Mouse (Mus musculus): ENCODE data around the gene Dedd.

Dedd gene

DNA sequence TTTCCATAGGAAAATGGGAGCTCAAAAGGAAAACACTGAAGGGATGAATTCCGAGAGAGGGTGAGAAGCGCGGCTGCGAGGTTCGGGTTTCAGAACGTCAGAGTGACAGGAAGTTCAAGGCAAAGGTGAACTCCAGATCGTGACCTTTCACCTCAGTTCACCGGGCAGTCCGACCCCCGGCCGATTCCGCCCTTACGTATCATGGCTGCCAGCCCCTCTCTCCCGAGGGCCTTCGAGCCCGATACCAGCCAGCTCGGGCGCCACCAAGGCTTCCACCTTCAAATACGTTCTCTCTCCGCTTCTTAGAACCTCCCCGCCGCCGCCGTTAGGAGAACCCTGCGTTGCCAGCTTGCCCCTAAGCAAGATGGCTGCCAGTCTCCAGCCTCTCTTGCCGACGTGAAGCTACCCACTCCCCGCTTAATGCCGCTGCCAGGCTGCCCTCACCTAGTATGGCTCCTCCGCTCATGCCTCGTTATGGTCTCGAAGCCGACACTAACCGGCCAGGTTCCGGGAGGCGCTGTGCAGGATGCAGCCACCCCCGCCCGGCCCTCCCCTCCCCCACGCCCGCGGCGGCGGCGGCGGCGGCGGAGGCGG, at the start of gene Dedd:
TSS of gene Dedd (plus strand) at position 307 of the 594 bp plus-strand sequence.
- in situ Hi-C loops (cut with MboI; ENCODE audit: low pct_unique_long_range_greater_than_20kb in 1 of 2, low sequenced_read_pairs in 2 of 2, unreplicated experiment in 1 of 2): no loop called here

DNA sequence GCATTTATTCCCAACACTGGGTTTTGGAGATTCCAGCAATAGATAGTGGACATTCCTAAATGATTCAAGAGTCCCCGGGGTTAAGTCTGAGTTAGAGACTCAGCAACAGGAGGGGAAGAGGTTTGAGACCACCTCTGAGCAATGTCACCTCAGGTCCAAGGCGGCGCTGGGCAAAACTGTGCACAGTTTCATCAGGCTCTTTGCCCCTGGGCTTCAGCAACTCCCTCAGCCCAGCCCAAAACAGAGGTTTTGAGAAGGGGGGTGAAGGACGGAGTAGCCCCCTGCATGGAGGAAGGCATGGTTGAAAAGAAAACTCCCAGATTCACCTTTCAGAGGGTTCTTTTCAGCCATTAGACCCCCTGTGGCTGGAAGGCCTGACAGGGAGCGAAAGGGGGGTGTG, 49.2 kb upstream of the Dedd start:
- in situ Hi-C loops (cut with MboI; ENCODE audit: low pct_unique_long_range_greater_than_20kb in 1 of 2, low sequenced_read_pairs in 2 of 2, unreplicated experiment in 1 of 2): no loop called here

DNA sequence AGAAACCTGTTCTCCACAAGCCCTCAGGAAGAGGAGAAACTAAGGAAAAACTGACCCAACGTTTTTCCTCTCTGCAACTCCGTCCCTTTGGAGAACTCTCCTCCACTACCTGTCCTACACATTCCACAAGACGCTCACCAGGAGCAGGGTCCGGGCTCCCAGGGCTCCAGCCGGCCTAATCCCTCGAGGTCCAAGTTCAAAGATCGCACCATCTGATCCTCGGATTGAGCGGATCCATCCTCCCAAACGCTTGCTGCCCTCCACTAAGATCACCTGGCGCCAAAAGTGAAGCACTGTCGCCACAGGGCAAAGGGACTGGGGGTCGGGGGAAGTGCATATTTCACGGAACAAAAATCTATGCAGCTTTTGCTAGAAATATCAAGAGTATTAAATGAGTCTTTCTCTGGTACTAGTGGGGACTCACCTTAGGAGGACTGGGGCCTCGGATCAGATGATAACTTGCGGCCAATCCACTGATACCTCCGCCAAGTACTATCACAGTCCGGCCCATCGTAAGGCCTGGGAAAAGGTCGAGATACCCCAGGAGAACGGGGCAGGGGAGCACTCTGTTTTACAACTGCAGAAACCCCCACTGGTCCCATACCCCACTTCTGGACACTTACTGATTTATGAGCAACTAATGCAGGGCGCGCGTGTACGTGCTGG, 48.6 kb upstream of the Dedd start:
- in situ Hi-C loops (cut with MboI; ENCODE audit: low pct_unique_long_range_greater_than_20kb in 1 of 2, low sequenced_read_pairs in 2 of 2, unreplicated experiment in 1 of 2): no loop called here

DNA sequence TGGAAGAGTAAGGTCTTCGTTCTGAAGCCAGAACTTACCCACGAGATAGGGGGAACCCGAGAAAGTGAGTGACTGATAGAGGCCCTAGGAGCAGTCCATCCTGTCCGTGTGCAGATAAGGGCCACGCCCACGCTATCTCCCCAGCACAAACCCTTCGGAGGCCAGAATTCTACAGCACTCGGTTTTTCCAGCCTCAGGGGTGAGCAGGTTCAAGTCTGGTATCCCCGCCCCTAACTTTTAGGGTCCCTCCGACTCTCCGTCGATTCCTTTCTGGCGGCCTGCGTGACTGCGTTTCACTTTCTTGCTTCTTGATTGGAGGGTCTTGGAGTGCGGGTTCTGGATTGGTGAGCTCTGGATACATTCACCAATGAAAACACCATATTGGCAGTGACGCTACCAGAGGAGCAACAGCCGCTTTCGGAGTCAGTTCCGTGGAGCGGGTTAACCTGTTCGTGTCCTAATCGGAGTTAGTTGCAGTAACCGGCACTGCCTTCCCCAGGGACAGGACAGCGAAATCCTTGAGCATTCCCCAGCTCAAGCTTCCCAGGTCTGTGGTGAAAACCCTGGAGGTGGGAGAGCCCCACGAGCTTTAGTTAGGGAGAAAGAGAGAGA, 47.9 kb upstream of the Dedd start, which contains the start of gene Ppox:
TSS of gene Ppox (minus strand) at position 271 of the 612 bp plus-strand sequence.
- in situ Hi-C loops (cut with MboI; ENCODE audit: low pct_unique_long_range_greater_than_20kb in 1 of 2, low sequenced_read_pairs in 2 of 2, unreplicated experiment in 1 of 2): no loop called here

DNA sequence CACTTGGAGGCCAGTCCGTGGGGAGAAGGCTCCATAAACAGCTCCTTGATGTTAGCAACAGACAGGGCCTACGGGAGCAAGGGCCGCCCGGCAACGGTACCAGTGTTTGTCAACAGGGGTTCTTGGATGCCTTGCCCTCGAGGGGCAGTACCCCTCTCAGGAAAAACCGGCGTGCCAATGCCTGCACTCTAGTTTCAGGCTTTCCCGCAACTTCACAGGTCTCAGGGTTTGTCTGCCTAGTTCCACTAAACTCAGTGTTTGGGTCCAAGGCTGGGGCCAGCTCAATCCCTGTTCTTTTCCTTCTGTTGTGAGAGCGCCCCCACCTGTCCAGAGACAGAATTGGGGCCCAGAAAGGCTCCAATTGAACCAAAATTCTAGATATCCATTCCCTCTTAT, 47.4 kb upstream of the Dedd start:
- in situ Hi-C loops (cut with MboI; ENCODE audit: low pct_unique_long_range_greater_than_20kb in 1 of 2, low sequenced_read_pairs in 2 of 2, unreplicated experiment in 1 of 2): no loop called here

DNA sequence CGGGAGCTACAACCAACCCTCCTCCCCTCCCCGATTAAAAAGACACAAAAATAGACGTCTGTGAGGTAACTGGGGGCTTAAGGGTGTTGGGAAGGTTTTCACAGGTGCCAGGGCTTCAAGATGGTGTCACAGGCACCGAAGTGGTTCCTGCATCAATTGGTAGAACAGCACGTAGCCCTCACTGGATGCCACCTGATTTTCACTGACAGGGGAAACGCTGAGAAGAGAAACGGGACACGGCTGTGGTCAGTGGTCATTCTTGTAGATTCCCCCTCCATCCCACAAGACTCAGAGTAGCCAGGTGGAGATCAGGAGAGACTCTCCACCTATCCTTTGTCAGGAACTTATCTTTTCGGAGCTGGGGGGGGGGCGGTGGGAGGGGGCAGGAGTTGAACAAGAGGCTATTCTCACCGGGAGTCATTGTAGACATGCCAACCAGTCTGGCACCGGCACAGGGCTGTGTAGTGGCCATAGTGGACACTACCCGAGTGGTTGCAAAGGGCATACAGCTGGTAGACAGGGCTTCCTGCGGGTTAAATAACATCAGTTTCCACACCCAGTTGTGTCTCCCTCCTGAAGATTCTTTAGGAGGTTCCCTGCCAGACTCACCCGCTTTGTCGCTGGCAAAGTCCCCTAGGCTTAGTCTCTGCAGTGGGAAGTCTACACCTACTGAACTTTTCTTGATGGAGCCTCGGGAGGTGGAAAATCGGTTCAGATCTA, 46.7 kb upstream of the Dedd start:
- in situ Hi-C loops (cut with MboI; ENCODE audit: low pct_unique_long_range_greater_than_20kb in 1 of 2, low sequenced_read_pairs in 2 of 2, unreplicated experiment in 1 of 2): no loop called here

DNA sequence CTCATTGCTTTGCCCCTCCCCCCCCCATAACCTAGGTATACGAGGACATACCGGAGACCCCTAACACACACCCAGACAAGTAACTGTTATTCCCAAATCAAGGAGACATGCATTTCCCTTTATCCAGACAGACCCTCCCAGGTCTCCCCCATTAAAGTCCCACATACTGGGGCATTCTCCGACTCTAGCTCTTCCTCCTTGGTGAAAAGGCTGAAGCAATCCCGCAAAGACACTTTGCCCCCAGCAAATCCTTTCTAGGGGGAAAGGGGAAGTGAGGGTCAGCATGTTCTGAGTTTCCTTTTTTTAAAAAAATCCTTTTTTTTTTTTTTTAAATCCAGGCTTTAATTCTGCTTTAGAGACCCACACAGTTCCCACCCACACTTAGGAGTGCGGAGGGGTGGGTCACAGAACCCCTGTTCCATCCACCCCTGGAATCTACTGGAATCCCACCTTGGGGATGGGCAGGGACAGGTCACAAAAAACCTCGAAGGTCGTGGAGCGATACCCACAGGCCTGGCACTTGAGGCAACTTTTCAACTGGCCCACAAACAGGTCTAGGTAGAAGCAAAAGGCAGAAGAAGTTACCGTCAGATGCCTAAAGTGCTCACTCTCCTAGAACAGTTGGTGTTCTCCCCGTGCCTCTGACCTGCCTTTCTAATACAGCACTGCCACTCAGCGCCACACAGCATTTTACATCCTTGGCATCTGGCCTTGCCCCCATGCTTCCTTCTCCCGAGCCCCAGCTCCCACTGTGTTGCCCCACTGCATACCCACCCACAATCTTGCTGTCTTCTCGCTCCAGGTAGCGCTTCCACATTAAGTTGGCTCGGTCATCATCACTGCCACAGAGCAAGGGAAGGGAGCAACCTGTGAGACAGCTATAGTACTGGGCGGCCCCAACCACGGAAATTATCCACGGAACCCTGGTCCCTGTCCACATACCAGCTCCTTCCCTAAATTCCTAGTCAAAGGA, 45.5 kb upstream of the Dedd start:
- in situ Hi-C loops (cut with MboI; ENCODE audit: low pct_unique_long_range_greater_than_20kb in 1 of 2, low sequenced_read_pairs in 2 of 2, unreplicated experiment in 1 of 2): no loop called here

DNA sequence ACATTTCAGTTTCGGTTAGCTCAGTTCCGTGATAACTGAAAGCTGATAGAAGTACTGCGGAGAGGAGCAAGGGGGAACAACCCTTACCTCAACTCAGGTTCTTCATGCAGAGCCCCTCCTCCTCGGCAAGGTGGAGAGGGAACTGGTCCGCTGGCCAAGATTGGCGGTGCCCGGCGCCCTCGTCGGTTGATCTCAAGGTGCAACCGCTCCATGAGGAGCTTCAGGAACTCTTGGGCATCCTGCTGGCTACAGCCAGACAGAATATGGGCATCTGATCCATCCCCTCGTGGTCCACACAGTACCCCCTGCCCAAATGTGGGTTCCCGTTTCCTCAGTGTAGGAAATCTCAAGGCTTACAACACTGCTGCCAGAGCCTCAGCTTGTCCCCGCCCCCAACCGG, 44.5 kb upstream of the Dedd start:
- in situ Hi-C loops (cut with MboI; ENCODE audit: low pct_unique_long_range_greater_than_20kb in 1 of 2, low sequenced_read_pairs in 2 of 2, unreplicated experiment in 1 of 2): no loop called here

DNA sequence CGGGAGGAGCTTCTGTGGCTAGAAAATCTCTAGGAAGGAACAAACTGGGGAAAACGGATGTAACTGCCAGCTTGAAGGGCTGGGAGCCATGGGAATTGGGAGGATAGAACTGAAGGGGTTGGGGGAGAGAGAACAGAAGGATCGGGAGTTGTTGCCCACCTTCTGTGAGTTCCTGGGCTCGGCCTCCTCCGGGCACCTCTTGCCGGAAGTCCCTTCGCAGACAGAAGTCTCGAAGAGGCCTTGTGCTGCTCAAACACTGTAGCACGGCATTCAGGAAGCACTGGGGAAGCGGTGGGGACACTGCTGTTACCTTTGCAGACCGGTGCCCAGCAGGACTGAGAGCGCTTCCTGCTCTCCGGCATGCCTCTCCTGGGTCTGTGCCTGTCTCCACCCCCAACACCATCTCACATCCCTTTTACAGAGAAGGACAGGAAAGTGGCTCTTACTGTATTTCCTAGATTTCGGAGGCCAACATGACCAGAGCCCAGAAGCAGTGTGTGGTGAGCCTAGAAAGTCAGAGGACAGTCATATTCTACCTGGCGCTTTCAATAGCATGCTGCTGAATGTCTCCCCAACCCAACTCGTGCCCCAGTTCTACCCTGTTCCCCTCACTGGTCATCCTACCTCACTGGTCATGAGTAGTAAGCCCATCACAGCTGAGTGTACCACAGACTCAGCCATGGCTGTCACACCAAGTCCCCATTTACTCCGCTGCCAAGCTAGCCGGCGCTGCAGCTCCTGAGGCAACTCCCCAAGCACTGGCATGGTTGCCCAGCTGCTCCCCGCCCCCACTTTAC, 43.7 kb upstream of the Dedd start:
- in situ Hi-C loops (cut with MboI; ENCODE audit: low pct_unique_long_range_greater_than_20kb in 1 of 2, low sequenced_read_pairs in 2 of 2, unreplicated experiment in 1 of 2): no loop called here

DNA sequence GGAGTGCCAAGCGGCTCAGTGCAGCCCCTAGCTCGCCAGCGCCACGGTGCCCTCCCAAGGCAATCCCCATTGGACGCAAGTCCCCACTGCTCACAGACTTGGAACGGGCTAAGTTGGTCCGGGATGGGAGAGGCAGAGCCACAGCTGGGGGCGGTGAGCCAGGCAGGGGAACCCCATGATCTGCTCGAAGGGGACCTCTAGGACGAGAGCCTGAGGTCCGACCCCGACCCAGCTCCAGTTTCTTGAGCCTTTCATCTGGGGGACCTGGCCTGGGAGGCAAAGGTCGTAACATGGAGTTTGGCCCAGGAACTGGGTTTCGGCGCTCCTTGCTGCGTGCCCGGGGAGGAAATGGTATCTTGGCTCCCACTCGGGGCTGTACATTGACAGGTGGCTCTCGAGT, 42.4 kb upstream of the Dedd start:
- in situ Hi-C loops (cut with MboI; ENCODE audit: low pct_unique_long_range_greater_than_20kb in 1 of 2, low sequenced_read_pairs in 2 of 2, unreplicated experiment in 1 of 2): no loop called here

DNA sequence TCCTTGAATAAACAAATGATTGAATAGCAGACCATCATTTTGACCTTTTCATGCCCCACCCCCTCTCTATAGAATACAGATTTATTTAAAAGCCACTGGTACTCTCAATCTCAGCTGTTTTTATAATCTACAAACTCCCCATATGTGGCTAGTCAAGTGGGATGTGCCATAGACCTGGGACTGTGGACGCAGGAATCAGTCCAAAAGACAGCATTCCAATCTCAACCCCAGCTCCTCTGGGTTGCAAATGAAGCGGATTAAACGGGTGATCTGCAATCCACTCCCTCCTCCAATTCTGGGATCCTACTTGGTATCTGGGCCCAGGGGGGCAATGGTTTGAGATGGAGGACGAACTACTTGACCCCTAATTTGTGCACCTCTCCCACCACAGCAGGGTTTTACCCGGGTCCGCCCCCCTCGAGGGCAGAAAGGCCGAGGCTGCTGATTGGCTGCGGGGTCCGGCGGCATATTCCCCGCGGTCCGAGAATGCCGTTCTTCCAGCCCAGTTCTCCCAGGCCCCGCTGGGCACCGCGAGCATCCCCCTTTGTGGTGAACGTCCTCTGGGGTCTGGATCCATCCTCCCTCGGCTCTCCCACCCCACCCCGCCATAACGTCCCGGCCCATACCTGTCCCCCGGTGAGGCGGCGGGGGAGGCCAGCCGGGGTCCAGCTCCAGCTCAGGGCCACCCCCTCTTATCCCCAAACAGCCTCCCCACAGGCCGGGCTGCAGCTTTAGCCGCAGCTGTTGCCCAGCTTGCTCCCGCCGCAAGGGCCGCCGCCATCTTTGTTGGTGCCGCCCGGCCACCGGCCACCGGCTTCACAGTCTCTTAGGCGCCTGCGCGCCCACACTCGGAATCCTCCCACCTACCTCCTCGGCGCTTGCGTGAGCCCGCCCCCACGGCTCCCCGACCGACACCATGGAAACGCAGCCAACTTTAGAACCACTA, 41.5 kb upstream of the Dedd start, which contains the start of gene Usp21:
TSS of gene Usp21 (minus strand) at position 856 of the 946 bp plus-strand sequence.
- in situ Hi-C loops (cut with MboI; ENCODE audit: low pct_unique_long_range_greater_than_20kb in 1 of 2, low sequenced_read_pairs in 2 of 2, unreplicated experiment in 1 of 2): no loop called here

DNA sequence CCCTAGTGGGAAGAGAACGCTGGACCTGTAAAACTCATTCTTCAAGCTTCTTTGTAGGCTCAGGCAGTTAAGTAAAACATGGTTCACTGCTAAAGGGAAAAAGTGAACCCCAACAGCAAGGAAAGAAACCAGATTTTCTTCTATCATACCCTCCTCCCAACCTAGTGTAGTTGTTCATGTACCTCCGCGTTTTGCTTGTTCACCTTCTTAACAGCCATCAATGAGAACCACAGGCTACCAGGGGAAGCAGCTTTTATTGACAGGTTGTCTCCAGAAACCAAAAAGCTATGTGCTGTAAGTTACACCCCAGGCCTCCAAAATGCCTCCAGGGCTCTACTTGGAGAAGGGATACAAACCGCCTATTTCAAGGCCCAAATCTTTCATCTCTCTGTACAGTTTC, 40.6 kb upstream of the Dedd start:
- in situ Hi-C loops (cut with MboI; ENCODE audit: low pct_unique_long_range_greater_than_20kb in 1 of 2, low sequenced_read_pairs in 2 of 2, unreplicated experiment in 1 of 2): no loop called here

DNA sequence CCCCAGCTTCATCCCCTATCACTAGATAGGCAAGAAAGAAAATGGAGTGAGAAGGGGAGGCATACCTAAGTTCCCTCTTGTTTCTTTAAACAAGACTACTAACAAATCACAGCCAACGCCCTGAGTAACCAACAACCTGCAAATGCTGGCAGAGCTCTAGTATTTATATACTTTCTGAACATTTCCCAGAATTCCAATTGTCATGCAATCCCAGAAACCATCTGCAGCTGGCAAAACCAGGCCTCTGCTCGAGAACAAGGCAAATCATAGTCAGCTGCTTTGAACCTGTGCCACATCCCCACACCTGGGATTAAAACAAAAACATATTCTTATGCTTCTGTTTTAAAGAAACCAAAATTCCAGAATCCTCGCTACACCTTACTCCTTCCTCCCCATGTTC, 35.6 kb upstream of the Dedd start:
- in situ Hi-C loops (cut with MboI; ENCODE audit: low pct_unique_long_range_greater_than_20kb in 1 of 2, low sequenced_read_pairs in 2 of 2, unreplicated experiment in 1 of 2): no loop called here

DNA sequence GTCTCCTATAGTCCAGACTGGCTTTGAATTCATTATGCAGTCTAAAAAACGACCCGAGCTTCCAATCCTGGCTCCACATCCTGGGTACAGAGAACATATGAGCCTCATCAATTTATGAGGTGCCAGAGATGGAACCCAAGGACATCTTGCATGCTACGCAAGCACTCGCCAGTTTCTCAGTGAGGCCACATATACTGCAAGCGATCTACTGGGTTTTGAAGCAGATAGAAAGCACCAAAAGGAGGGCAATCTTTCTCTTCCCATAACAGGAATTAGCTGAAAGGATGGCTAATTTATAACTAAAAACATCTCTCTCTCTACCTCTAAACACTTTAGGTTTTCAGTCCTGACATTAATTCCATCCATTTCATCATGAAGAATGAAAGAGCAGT, 35.0 kb upstream of the Dedd start:
- in situ Hi-C loops (cut with MboI; ENCODE audit: low pct_unique_long_range_greater_than_20kb in 1 of 2, low sequenced_read_pairs in 2 of 2, unreplicated experiment in 1 of 2): no loop called here

DNA sequence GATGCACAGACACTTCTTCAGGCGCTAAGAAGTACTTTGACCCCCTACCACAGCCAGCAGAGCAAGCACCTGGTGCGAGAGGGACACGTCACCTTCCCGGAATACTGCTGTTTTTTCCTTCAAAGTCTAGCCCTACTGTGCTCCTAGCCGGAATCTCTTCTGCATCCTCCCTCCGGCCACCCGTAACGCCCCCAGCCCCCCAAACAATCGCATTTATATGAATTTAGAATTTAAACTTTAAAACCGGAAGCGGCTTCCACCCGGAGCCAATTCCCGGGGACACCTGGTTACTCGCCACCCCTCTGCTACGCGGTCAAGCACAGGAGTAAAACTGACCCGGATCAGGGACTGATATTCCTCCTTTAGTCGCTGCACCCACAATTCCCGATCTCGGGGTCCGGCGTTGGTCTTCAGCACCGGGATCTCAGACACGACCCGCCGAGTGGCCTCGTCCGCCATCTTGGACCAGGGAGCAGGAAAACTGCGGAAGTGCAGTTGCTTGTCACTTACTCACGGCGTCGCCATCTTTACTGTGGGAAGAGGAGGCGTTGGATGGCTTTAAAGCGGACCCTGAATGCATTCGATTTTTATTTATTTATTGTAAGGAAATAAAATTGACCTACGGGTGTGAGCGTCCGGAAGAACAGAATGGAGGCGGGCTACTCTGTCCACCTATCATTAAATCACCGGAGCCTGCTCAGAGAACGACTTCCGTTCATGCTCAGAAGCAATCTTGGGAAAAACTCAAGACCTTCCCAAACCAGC, 34.5 kb upstream of the Dedd start, which contains the start of gene Ufc1:
TSS of gene Ufc1 (minus strand) at position 727 of the 765 bp plus-strand sequence.
- in situ Hi-C loops (cut with MboI; ENCODE audit: low pct_unique_long_range_greater_than_20kb in 1 of 2, low sequenced_read_pairs in 2 of 2, unreplicated experiment in 1 of 2): no loop called here

DNA sequence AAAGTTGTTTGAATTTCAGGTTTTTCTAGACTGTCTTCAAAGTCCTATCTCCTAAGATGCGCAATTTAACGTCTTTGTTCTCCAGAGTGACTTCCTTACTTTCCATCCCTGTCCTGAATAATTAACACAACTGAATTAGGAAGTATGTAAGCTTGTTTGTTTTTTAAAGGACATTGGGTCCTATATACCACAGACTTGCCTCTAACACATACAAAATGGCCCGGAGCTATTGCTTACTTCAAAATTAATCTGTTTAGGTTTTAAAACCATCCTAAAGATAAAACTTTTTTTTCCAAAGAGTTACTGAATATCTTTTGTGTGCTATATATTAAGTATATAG, 33.9 kb upstream of the Dedd start:
- in situ Hi-C loops (cut with MboI; ENCODE audit: low pct_unique_long_range_greater_than_20kb in 1 of 2, low sequenced_read_pairs in 2 of 2, unreplicated experiment in 1 of 2): no loop called here

Measured in mouse embryonic stem cell (cell line).